Mouse (Mus musculus): Measurements from ENCODE around the gene C9.

C9 gene

DNA sequence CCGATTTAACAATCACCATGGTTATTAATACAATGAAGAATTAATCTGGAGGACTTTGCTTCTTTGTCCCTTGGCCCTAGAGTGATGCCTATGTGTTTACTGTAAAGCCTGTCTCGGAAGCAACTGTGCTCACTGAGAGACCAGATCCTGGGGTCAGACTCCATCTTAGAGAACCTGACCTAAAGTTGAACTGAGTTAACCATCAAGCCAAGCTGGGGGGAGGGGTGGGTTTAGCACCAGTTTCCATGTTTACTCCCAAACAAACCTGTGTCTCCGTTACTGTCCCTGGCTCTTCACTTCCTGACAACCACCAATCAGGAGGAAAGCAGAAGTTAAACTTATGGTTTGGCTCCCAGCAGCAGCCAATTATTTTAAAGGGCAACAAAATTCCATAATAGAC is 38.4 kb downstream of the C9 start:
- DNase-seq (ENCODE audit: low read depth): no peak

DNA sequence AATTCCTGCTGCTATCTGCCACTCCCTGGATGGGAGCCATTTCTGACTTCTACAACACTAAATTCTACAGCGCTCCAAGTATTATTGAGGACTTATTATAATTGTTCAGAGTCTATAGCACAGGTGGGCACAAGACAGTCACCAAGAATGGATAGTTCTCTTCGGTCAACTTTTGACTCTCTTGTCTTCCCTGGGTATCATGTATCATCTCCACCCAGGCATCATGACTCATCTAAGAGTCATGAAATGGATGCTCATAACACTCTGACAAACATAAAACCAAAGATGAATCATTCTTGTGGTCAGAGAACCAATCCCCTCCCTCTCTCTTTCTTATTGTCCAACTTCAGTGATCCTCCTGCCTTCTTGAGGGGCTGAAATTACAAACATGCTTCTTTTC is 47.3 kb downstream of the C9 start:
- no peak for DNase-seq (ENCODE audit: low read depth)

- DNase-seq (ENCODE audit: low read depth): no peak
Observed at GRCm38 (mm10) chr15:6498396-6499070, 53.4 kb downstream of the C9 start.

GRCm38 (mm10) chr15:6500787-6501186 is 55.7 kb downstream of the C9 start:
- DNase-seq (ENCODE audit: low read depth): no peak

- no peak for DNase-seq (ENCODE audit: low read depth)
Observed at GRCm38 (mm10) chr15:6517525-6517924, 72.4 kb downstream of the C9 start.

DNA sequence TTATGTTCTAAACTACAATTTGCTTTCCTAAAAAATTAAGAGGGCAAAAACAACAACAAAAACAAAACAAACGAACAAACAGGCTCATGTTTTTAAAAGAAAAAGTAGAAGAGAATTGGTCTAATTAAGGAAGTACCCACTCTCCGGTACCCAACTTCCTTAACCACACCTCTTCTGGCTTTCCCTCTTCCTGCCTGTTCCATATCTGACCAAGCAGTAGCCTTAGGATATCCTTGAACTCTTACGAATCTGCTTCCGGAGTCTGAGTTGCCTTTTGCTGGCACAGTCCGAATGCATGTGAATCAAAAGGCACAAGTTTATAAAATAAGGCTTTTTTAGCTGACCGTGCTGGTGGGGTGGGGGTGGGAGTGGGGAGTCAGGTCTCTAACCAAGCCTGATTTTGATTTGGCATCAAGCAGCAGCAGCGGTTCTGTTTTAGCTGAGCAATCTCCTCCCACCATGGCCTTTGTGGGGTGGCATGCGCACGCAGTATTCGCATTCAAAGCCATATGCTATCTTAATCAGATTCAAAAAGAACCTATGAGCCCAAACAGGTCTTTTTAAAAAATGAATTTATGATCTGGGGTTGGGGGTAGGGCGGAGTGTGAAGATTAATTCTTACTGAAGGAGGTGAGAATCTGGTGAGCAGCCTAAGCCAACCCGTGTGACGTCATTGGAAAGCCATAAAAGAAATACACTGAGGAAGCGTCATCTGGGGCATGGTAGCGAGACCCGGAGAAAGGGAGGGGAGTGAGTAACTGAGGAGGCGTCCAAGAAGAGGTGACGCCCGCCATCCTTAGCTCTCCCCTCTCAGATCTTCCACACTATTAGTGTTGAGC is 74.5 kb downstream of the C9 start:
- no peak for DNase-seq (ENCODE audit: low read depth)

DNA sequence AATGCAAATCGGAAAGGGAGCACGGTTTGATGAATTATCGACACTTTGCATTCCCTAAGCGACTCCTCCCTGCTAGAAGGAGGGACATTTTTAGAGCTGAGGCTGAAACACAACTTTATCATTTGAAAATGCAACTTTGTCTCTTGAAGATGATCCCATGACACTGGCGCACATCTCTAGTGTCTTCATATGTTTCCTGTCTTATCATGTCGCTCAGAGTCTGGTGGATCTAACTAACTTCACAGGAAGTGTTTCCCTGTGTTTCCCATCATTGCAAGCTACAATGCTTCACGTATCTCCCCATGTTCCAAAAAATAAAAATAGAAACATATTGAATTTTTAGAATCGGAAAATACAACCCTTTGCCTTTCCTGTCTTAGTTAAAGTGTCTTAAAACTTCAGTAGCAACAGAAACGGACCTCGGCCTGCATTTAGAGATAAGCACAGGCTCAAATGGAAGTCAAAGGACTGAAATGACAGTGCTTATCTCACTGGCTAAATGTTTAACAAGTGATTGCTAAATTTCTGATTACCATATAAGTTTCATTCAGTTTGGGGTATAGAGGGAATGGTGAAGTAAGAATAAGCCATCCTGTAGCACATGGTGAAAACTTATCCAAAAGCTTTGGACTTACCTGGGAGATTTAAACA is 75.5 kb downstream of the C9 start:
- no peak for DNase-seq (ENCODE audit: low read depth)

DNA sequence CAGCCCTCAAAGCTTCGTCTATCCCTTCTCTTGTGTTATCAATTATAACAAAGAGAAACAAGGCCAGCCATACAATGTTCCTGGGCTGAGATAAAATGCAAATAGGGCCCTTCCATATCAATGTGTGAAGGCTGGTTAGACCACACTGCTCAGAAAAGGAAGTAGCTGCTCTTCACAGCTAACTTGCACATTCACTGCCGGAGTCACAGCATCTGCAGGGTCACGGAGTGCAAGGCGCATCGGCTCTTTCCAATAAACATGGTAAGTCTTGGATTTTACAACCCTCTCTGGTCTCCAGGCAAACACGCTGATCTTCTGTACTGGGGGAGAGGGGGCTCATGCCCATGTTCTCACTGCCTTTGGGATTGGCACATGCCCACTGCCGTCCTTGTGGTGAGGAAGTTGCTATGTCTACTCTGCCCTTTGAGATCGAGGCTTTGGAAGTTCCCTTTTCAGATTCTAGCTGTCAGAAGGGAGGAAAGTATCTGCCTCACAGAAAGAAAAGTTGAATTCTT is 77.6 kb downstream of the C9 start, which contains the start of gene Fyb:
Gene Fyb (plus strand): TSS at position 201 of the 515 bp plus-strand sequence.
- DNase-seq (ENCODE audit: low read depth): no peak

- no peak for DNase-seq (ENCODE audit: low read depth)
Observed at GRCm38 (mm10) chr15:6524801-6525200, 79.7 kb downstream of the C9 start.

- DNase-seq (ENCODE audit: low read depth): no peak
Observed at GRCm38 (mm10) chr15:6525386-6525785, 80.3 kb downstream of the C9 start.

- no peak for DNase-seq (ENCODE audit: low read depth)
Observed at GRCm38 (mm10) chr15:6533858-6534343, 88.8 kb downstream of the C9 start.

DNA sequence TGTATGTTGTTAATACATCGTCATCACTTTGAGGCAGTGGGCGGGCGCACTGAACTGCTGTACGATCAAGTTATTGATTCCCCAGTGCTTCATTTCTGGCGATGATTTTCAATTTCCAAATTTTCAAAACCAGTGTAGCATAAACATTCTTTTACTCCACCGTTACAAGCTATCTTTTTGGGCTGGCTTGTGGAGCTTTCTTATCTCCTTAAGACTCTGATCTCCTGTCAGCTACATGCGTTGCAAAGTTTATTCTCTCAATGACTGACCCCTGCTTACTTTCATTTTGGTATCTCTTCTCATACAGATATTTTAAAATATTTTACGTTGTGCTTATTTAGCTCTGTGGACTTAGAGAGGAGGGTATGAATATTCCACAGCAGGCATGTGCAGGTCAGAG is 89.5 kb downstream of the C9 start:
- no peak for DNase-seq (ENCODE audit: low read depth)

DNA sequence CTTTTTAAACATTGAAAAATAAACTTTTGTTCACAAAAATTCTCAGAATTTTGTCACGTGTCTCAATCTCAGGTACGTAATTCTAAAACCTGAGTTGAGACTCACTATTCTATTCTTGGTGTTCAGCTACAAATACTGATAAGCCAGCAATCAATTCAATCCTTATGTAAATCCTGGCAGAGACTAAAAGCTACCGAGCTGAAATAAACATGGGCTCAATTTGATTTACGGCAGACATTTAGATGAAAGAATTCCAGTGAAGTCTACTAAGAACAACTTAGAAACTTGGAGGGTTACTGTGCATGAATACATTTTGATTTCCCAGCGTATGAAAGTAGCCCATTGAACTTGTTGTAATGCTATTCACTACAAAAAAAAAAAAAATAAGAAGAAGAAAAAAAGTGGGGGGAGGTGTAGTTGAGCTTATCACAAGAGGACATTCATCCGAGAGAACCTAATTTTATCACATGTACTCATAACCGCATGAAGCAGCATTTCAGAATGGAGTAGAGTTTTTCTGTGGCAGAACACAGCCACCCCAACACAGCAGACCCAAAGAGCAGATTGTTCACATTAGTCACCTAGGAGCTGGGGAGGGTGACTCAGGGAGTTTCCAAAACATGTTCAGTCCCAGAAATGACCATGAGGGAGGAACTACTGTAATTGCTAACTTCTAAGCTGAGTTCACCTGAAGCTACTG is 94.7 kb downstream of the C9 start:
- no peak for DNase-seq (ENCODE audit: low read depth)
